Mouse (Mus musculus) liver, embryonic 14.5 days (tissue): ENCODE data around the gene Slc7a1.

ENCODE experiments used
- CTCF ChIP-seq: IDR thresholded peaks from 2 replicates; pipeline ENCODE4 v1.5.1; 2016; ENCODE audit warnings: antibody characterized with exemption, low read depth, control low read depth
- EP300 ChIP-seq: IDR thresholded peaks from 2 replicates; pipeline ENCODE4 v1.6.1; 2016; ENCODE audit warnings: antibody characterized with exemption, low read depth

- peak; percentile 69 for TF ChIP-seq CTCF
- TF ChIP-seq EP300, result no peak
Observed at GRCm38 (mm10) chr5:148375480-148375879, 24.2 kb downstream of the Slc7a1 start.
